Mouse (Mus musculus): ENCODE data around the gene Col4a2. TPM values are rescaled to one million over a fixed set of nuclear protein-coding genes. Genes with fewer than 3 reads are reported as not detected.
"Not testable (repeated sequence)": the region's sequence is repeated elsewhere in the genome, so short reads cannot be mapped to it uniquely, and the experiment has no call there.

Col4a2 gene
- polyA plus RNA-seq, 1 experiment from 2014 or later = 7.9 TPM

DNA sequence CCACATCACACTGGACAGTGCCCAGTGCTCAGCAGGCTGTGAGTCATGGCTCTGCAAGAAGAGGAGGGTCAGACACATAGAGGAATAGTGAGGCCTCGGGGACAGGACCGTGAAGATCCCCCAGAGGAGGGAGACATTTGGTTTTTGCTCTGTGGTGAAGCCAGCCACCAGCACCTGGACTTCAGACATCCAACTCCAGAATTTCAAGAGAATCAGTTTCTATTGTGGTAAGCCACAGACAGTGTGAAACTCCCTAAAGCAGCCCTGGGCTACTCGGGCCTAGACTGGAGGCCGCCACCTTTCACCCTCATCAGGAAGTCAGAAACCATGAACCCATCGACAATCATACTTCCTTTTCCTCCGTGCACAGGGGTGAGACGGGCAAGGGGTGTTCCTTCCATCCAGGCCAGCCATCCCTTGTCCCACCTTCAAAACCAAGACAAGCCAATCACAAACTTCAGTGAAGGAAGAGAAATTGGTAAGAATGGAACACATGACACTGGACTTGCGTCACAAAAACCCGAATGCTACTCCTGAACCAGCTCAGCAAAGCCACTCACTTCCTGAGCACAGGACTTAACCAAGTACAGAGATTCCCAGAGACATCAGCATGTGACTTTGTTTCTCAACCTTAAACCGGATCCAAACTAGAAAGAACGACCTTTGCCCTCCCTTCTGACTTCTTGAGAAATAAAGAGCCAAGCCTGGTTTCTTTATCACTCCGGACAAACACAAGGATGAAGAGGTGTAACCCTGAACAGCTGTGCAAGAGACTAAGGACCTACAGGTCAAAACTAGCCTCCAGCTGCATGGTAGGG, 151.5 kb downstream of the Col4a2 start:
- no peaks in the 10 kb centered on the region for H3K27me3 ChIP-seq
- H3K9ac ChIP-seq = no peak overlapping the region
- peak; percentile 56; the same call in 1 of the 2 replicates for ATAC-seq (ENCODE audit: insufficient read depth)
- no peak overlapping the region for H3K27ac ChIP-seq (replicated peaks)
- no peaks in the 10 kb centered on the region; the same call in none of the 2 replicates for H3K36me3 ChIP-seq (replicated peaks)
- H3K9me3 ChIP-seq (replicated peaks) = no peaks in the 10 kb centered on the region
- H3K4me3 ChIP-seq (replicated peaks) = no peak overlapping the region
- H3K4me1 ChIP-seq (replicated peaks) = peaks cover 31% of the 10 kb centered on the region
- WGBS (ENCODE audit: insufficient replicate concordance) = 27% methylated on average over 12 of the region's 12 CpGs
- no peak overlapping the region for H3K4me2 ChIP-seq

DNA sequence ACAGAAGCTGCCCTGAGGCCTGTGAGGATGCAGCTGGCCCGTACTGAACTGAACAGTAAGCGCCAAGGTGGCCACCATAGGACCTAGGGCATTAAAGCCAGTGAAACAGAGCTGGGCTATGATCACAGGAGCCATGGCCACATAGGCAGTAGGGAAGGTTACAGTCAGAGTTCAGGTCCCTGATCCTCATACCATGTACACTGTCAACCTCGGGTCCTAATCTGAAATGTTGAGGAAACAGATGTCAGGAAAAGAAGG, 152.0 kb downstream of the Col4a2 start:
- peaks cover 31% of the 10 kb centered on the region for H3K4me1 ChIP-seq (replicated peaks)
- 50% methylated on average over 3 of the region's 3 CpGs for WGBS (ENCODE audit: insufficient replicate concordance)
- no peaks in the 10 kb centered on the region for H3K27me3 ChIP-seq
- no peak for ATAC-seq (ENCODE audit: insufficient read depth)
- H3K4me3 ChIP-seq (replicated peaks) = no peak overlapping the region
- no peak overlapping the region for H3K27ac ChIP-seq (replicated peaks)
- no peak overlapping the region for H3K9ac ChIP-seq
- H3K36me3 ChIP-seq (replicated peaks) = no peaks in the 10 kb centered on the region; the same call in none of the 2 replicates
- H3K9me3 ChIP-seq (replicated peaks) = no peaks in the 10 kb centered on the region
- no peak overlapping the region for H3K4me2 ChIP-seq

DNA sequence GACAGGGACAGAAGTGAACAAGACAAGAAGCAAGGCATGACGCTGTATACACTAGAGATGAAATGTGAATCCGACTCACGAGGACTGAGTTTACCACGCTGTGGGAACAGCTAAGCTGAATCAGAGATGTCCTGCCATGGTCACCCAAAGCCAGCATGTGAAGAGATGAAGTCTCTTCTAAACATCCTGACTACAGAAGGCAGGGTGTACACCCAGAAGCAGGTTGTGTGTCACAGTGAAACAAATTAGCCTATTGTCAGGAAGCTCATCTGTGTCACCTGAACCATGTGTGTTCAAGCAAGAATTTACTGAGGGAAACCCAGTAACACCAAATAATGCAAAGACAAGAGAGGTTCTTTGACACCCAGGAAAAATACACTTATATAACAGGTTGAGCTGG, 153.0 kb downstream of the Col4a2 start:
- Histone ChIP-seq H3K9me3 (replicated peaks) (no peaks in the 10 kb centered on the region), H3K4me3 (replicated peaks) (no peak overlapping the region), H3K27ac (replicated peaks) (no peak overlapping the region), H3K4me1 (replicated peaks) (peaks cover 31% of the 10 kb centered on the region), H3K36me3 (replicated peaks) (no peaks in the 10 kb centered on the region; the same call in none of the 2 replicates), H3K9ac (no peak overlapping the region), H3K4me2 (no peak overlapping the region), H3K27me3 (no peaks in the 10 kb centered on the region)
- 73% methylated on average over 4 of the region's 4 CpGs for WGBS (ENCODE audit: insufficient replicate concordance)
- no peak for ATAC-seq (ENCODE audit: insufficient read depth)

GRCm38 (mm10) chr8:11466528-11466927, 153.9 kb downstream of the Col4a2 start:
- not testable (repeated sequence) for H3K36me3 ChIP-seq (replicated peaks); H3K27ac ChIP-seq (replicated peaks); H3K9ac ChIP-seq; H3K4me2 ChIP-seq; H3K27me3 ChIP-seq; H3K9me3 ChIP-seq (replicated peaks); ATAC-seq (ENCODE audit: insufficient read depth); H3K4me3 ChIP-seq (replicated peaks)
- WGBS (ENCODE audit: insufficient replicate concordance) = 80% methylated on average over 5 of the region's 5 CpGs
- peaks cover 26% of the 10 kb centered on the region for H3K4me1 ChIP-seq (replicated peaks)

GRCm38 (mm10) chr8:11469095-11469494, 156.5 kb downstream of the Col4a2 start:
- no peak overlapping the region for H3K9ac ChIP-seq
- no peaks in the 10 kb centered on the region; the same call in none of the 2 replicates for H3K36me3 ChIP-seq (replicated peaks)
- ATAC-seq (ENCODE audit: insufficient read depth) = no peak
- 10% methylated on average over 3 of the region's 3 CpGs for WGBS (ENCODE audit: insufficient replicate concordance)
- H3K4me1 ChIP-seq (replicated peaks) = peaks cover 19% of the 10 kb centered on the region
- peaks cover 14% of the 10 kb centered on the region for H3K27me3 ChIP-seq
- H3K9me3 ChIP-seq (replicated peaks) = no peaks in the 10 kb centered on the region
- H3K4me3 ChIP-seq (replicated peaks) = no peak overlapping the region
- no peak overlapping the region for H3K4me2 ChIP-seq
- no peak overlapping the region for H3K27ac ChIP-seq (replicated peaks)

GRCm38 (mm10) chr8:11470694-11471093, 158.1 kb downstream of the Col4a2 start:
- 53% methylated on average over 7 of the region's 7 CpGs for WGBS (ENCODE audit: insufficient replicate concordance)
- H3K27ac ChIP-seq (replicated peaks) = peak overlapping the region; percentile 55
- no peak for ATAC-seq (ENCODE audit: insufficient read depth)
- peaks cover 30% of the 10 kb centered on the region for H3K27me3 ChIP-seq
- H3K4me1 ChIP-seq (replicated peaks) = peaks cover 16% of the 10 kb centered on the region
- H3K36me3 ChIP-seq (replicated peaks) = no peaks in the 10 kb centered on the region; the same call in none of the 2 replicates
- H3K4me2 ChIP-seq = no peak overlapping the region
- no peak overlapping the region for H3K4me3 ChIP-seq (replicated peaks)
- no peaks in the 10 kb centered on the region for H3K9me3 ChIP-seq (replicated peaks)
- no peak overlapping the region for H3K9ac ChIP-seq

DNA sequence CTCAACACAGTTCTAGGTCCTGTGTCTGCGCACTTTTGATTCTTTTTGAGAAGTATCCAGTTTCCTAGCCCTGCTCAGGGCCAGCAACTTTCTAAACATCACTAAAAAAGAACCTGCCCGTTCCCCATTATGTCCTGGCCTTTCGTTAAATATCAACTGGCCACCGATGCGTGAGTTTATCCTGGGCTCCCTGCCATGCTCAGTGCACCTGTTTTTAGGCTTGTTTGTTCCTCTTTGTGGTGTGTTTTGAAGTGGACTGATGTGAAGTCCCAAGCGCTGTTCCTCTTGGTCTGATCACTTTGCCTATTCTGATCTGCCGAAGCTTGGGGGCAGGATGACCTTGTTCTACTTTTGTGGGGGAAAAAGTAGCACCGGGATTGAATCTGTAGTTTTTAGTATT, 158.7 kb downstream of the Col4a2 start:
- WGBS (ENCODE audit: insufficient replicate concordance) = 33% methylated on average over 8 of the region's 8 CpGs
- Histone ChIP-seq H3K9ac (no peak overlapping the region), H3K9me3 (replicated peaks) (no peaks in the 10 kb centered on the region), H3K36me3 (replicated peaks) (no peaks in the 10 kb centered on the region; the same call in none of the 2 replicates), H3K4me2 (no peak overlapping the region), H3K4me3 (replicated peaks) (no peak overlapping the region), H3K27me3 (peaks cover 37% of the 10 kb centered on the region), H3K27ac (replicated peaks) (peak overlapping the region; percentile 55), H3K4me1 (replicated peaks) (peaks cover 22% of the 10 kb centered on the region)
- no peak for ATAC-seq (ENCODE audit: insufficient read depth)

- Histone ChIP-seq H3K9me3 (replicated peaks) (no peaks in the 10 kb centered on the region), H3K27ac (replicated peaks) (peak overlapping the region; percentile 41), H3K9ac (no peak overlapping the region), H3K4me3 (replicated peaks) (no peak overlapping the region), H3K4me1 (replicated peaks) (peaks cover 34% of the 10 kb centered on the region), H3K4me2 (no peak overlapping the region), H3K36me3 (replicated peaks) (no peaks in the 10 kb centered on the region; the same call in 1 of the 2 replicates), H3K27me3 (peaks cover 54% of the 10 kb centered on the region)
- 29% methylated on average over 4 of the region's 4 CpGs for WGBS (ENCODE audit: insufficient replicate concordance)
- peak; percentile 57 for ATAC-seq (ENCODE audit: insufficient read depth)
Measured at GRCm38 (mm10) chr8:11473072-11473471, 160.5 kb downstream of the Col4a2 start.

DNA sequence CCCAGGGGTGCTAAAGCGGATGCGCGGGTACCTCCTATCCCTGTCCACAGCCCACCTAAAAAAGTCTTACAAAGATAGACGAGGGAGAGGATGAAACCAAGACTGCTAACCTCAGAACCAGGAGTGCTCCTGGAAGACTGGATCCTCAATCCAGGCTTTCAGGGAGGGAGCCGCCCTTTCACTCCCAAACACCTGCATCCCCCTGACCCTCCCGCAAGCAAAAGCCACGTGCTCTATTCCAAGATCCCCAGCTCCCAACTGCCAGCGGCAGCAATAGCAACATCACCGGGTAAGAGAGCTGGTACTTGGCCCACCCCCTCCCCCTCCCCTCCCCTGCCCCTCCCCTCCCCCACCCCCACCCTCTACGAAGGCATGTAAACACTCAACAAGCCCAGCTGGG, 162.8 kb downstream of the Col4a2 start:
- Histone ChIP-seq H3K4me1 (replicated peaks) (peaks cover 39% of the 10 kb centered on the region), H3K27me3 (peaks cover 78% of the 10 kb centered on the region), H3K4me2 (no peak overlapping the region), H3K36me3 (replicated peaks) (no peaks in the 10 kb centered on the region), H3K4me3 (replicated peaks) (no peak overlapping the region), H3K9ac (no peak overlapping the region), H3K9me3 (replicated peaks) (no peaks in the 10 kb centered on the region), H3K27ac (replicated peaks) (no peak overlapping the region)
- ATAC-seq (ENCODE audit: insufficient read depth) = no peak
- WGBS (ENCODE audit: insufficient replicate concordance) = 13% methylated on average over 9 of the region's 10 CpGs

DNA sequence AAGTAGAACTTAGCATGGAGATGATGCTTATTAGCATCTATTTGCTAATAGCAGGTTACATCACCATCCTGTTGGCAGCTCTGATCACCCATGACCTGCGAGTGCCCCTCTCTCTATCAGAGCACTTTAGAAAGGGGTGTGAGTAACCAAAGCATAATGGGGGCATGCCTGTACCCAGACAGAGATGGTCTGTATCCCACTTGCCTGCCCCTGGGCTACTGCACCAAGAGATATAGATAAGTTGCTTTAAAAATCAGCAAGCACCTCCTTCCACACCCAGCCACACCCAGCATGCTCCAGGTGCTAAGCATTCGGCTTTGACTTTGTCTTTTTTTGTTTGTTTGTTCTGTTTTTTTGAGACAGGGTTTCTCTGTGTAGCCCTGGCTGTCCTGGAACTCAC, 163.3 kb downstream of the Col4a2 start:
- H3K4me2 ChIP-seq = peak overlapping the region; percentile 72
- 10% methylated on average over 2 of the region's 2 CpGs for WGBS (ENCODE audit: insufficient replicate concordance)
- H3K4me1 ChIP-seq (replicated peaks) = peaks cover 39% of the 10 kb centered on the region
- no peak overlapping the region for H3K4me3 ChIP-seq (replicated peaks)
- peak overlapping the region; percentile 55; the same call in 1 of the 2 replicates for H3K27ac ChIP-seq (replicated peaks)
- H3K27me3 ChIP-seq = peaks cover 82% of the 10 kb centered on the region
- ATAC-seq (ENCODE audit: insufficient read depth) = no peak
- no peaks in the 10 kb centered on the region for H3K36me3 ChIP-seq (replicated peaks)
- no peak overlapping the region for H3K9ac ChIP-seq
- H3K9me3 ChIP-seq (replicated peaks) = no peaks in the 10 kb centered on the region

- 9% methylated on average over 24 of the region's 24 CpGs for WGBS (ENCODE audit: insufficient replicate concordance)
- peak overlapping the region; percentile 58 for H3K4me3 ChIP-seq (replicated peaks)
- H3K27me3 ChIP-seq = peaks cover 87% of the 10 kb centered on the region
- H3K27ac ChIP-seq (replicated peaks) = peak overlapping the region; percentile 55
- H3K9me3 ChIP-seq (replicated peaks) = no peaks in the 10 kb centered on the region
- H3K4me2 ChIP-seq = peak overlapping the region; percentile 72
- peak; percentile 40; the same call in 1 of the 2 replicates for ATAC-seq (ENCODE audit: insufficient read depth)
- no peak overlapping the region for H3K9ac ChIP-seq
- peaks cover 39% of the 10 kb centered on the region for H3K4me1 ChIP-seq (replicated peaks)
- no peaks in the 10 kb centered on the region for H3K36me3 ChIP-seq (replicated peaks)
Measured at GRCm38 (mm10) chr8:11476338-11477177, 164.0 kb downstream of the Col4a2 start.
